Mouse (Mus musculus) thymus, postnatal 25 days (tissue): ENCODE measurements around the gene Rb1.
A peak's percentile ranks its signal among the peaks of the same experiment; 100 is the strongest.

ENCODE experiments used
- DNase-seq: peaks from one replicate; pipeline ENCODE4 v3.0.0; 2022

The Rb1 gene

GRCm38 (mm10) chr14:73325456-73326381 is at the start of gene Rb1:
Gene Rb1, minus strand, starts transcription at chr14:73325822.
- peak; percentile 85 for DNase-seq

- DNase-seq: no peak
Measured at GRCm38 (mm10) chr14:73374315-73374890, 48.8 kb upstream of the Rb1 start.

GRCm38 (mm10) chr14:73373606-73374005 is 48.0 kb upstream of the Rb1 start:
- DNase-seq: no peak

GRCm38 (mm10) chr14:73372990-73373389 is 47.4 kb upstream of the Rb1 start:
- no peak for DNase-seq

DNA sequence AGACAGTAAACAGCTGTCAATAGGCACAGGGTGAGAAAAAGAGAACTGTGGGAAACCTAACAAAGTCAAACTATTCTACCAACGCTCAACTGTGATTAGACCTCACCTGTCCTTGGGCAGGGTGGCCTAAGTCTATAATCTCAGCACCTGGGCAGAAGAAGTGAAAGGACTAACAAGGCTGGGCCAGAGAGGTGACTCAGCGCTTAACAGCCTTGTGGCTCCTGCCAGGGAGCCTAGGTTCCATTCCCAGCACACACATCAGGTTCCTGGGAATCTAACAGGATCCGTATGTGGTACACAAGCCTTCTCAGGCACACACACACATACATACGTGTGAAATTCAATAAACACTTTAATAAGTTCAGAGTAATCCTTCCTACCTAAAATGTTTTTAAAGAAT is 46.0 kb upstream of the Rb1 start:
- DNase-seq: no peak

DNA sequence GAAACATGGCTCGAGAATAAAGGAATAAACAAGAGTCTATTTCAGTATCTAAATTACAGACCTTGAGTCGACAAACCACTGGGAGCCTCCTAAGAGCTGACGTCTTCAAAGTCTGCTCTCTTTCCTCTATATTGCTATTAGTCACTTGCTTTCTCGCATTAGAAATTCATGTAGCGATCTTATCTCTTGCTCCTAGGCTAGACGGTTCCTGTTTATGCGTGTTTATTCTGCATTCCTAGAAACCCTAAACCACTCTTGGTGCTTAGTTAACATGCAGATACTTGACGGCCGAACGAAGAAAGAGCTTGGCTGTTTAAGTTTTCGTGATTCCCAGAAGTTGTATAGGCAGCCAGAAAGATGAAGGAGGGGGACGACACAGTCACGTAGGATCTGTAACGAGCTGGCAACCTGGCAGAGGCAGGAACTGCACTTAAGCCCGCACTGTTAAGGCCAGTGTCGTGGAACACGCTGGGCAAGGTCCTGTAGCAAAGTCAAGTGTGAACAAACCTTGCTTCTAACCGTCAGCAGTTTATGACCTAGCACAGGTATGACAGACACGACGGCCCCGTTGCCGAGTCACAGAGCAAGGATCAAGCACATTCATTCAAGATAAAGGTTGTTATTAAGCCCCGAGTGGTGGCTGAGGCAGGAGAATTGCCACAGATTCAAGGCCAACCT is 45.2 kb upstream of the Rb1 start:
- no peak for DNase-seq

- DNase-seq: no peak
Measured at GRCm38 (mm10) chr14:73370078-73370670, 44.6 kb upstream of the Rb1 start.

DNA sequence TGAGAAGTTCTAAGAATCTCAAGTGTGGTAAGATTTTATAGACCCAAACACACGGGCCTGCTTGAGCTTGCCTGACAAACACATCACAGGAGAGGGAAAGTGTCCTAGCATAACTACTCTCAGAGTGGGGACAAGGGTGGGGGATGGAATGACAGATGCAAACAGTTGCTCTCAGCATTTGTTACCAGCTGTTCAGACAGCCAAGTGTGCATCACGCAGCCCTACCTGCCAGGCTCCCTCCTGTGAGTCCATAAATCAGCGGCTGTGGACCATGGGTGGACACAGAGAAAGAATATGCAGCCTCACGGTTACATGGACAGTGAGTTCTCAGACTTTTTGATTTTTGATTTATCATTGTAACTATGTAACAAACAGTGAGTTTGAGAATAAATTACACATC is 44.0 kb upstream of the Rb1 start:
- DNase-seq: no peak

DNA sequence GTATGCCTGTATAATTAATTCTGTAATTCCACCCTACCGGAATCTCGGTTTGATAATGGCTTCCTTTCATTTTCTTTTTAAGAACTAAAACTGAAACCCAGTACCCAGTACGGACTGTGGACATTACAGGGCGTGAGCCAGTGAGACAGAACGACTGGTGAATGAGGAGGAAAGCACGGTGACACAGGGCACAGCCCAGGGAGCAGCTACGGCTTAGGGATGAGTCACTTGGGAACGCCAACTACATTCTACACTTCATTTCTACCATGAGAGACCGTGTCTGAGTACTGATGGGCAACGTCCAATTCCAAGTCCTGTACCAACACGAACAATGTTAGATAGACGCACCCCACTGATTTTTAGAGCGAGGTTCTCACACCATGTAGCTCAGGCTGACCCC is 43.3 kb upstream of the Rb1 start:
- no peak for DNase-seq

DNA sequence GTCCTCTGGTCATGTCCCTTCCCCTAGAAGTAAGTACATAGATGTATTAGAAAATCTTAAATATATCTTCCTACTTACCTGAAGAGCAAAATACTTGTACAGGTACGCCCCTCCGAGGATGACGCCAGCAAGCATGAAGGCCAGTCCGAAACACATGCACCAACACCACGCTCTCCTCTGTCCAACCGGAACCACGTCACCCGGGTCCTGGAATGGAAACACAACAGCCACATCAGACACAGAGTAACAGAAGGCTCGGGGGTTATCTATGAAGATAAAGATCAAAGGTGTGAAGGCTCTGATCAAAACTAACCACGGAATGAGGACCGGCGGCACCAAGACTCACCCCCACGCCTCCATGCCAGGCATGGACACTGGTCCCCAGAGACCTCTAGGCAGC is 42.6 kb upstream of the Rb1 start:
- no peak for DNase-seq

GRCm38 (mm10) chr14:73366278-73366677 is 40.7 kb upstream of the Rb1 start:
- DNase-seq: no peak

GRCm38 (mm10) chr14:73363782-73364181 is 38.2 kb upstream of the Rb1 start:
- DNase-seq: no peak

GRCm38 (mm10) chr14:73354700-73355099 is 29.1 kb upstream of the Rb1 start:
- DNase-seq: no peak

- DNase-seq: no peak
Measured at GRCm38 (mm10) chr14:73351118-73351517, 25.5 kb upstream of the Rb1 start.

DNA sequence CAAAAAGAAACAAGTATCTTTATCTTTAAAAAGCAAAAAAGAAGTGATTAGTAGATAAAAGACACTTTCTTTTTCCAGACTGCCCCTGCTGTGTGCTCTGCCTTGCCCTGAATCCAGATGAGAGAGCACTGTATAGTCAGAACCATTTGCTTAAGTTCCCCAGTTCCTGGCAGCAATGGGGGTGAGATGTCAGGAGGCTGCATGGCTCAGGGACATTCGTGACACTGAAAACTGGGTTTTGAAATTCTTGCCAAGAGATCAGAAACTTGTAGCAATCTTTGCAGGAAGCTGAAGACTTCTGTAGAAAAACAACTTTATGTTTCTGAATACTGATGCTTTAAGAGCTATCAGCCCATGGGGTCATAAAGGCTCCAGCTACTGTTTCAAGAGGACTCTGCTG is 24.4 kb upstream of the Rb1 start:
- no peak for DNase-seq

DNA sequence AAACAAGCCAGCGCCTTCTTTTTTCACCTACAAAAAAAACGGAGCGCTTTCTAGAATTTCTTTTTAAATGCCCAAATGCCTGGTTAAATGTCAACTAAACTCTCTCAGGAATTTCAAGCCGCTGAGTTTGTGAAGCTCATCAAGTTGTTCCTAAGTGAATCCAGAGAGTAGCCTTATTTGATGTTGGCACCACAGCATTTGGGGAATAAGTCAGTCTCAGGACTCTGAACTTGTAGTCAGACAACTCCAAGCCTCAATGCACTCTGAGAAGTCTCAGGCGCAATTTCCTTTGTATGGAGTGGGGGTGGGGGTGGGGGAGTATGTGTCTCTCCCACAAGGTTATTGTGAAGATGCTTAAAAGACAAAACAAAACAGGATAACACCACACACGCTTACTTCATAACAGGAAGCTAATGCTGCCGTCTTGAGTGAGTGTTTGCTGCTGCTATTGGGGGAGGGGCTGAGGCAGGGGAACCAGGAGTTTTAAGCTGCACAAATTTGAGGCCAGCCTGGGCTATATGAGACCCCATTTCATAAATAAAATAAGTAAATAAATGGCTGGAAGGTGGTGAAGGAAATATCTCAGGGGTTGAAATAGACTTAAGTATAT is 23.5 kb upstream of the Rb1 start:
- DNase-seq: peak; percentile 42

DNA sequence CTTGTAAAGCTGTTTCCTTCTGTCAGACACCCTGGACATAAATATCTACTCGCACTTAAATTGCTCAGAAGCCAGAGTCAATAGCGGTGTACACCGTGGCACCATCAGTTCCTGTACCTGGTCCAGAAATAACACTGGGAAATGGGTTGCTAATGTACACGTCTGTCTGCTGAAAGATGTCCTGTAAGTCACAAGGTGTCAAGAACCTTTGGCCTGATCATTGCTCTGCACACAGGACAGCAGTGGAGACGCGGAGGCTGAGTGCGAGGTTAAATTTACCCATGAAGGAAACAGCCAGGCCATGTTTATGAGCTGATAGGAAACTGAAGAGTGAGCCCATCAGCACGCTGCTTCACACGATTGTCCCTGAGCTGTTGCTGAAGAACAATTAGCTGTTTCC is 21.7 kb upstream of the Rb1 start:
- DNase-seq: no peak

GRCm38 (mm10) chr14:73345614-73346013 is 20.0 kb upstream of the Rb1 start:
- DNase-seq: no peak

GRCm38 (mm10) chr14:73340051-73340755 is 14.6 kb upstream of the Rb1 start:
- no peak for DNase-seq

DNA sequence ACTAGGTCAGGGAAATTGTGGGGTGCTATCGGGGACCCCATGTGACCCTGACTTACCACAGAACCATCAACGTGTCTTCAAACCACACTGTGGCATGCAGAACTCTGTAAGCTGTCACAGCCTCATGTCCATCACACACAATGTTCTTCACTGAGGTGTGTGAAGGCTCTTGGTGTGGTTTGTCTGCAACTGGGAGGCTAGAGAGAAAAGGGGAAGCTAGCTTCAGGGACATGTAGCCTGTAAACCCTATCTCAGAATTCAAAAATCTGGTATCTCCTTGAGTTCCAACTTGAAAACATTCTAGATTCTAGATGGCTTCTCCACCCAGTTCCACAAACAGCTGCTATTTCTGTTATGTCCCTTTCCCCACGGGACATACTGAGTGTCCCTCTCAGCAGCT is 14.0 kb upstream of the Rb1 start:
- no peak for DNase-seq

GRCm38 (mm10) chr14:73336316-73337080 is 10.9 kb upstream of the Rb1 start:
- DNase-seq: no peak
